Mouse (Mus musculus): ENCODE results near the gene 0610040J01Rik.

DNA sequence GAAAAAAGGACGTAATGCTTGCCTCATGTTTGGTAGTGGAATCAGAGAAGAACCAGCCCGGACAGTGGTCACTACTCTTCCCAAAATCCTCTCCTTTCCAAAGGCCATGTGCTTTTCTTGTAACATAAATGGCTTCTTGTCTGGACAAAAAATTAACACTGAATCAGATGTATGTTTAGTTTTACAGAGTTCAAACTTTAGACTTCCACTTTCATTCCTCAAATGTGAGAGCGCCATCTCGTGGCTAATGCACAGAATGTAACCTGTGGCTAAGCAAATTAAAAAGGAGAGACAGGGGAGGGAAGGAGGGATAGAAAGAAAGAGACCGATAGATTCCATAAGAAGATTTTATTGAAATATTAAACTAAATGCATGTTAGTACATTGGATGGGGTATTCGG, 45.4 kb upstream of the 0610040J01Rik start:
- TF ChIP-seq CTCF (IDR thresholded peaks at IDR 0.05; ENCODE audit: extremely low read depth, insufficient read depth, low read length) = peak; percentile 52; the same call in 1 of the 2 replicates
- TF ChIP-seq POLR2A (IDR thresholded peaks at IDR 0.05; ENCODE audit: extremely low read depth, insufficient read depth, low read length) = no peak

All from cortical plate, adult 2 months (tissue).